Mouse (Mus musculus) kidney, postnatal 14 days (tissue): ENCODE measurements around the gene Gm29609.

Experiments used
- DNase-seq: peaks from one replicate; pipeline ENCODE4 v3.0.0; 2022; ENCODE audit warnings: mixed read lengths

Gm29609 gene

DNA sequence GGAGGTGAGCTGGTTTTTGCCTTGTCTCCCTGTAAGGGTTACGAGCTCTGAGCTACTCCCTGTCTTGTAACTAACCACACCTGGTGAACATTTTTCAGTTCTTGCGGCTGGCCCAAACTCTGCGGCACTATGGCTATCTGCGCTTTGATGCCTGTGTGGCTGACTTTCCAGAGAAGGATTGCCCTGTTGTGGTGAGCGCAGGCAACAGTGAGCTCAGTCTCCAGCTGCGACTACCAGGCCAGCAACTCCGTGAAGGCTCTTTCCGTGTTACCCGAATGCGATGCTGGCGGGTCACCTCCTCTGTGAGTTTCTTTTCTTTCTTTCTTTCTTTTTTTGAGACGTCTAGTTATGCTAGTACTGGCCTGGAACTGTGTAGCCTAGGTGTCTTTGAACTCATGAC lies 17.4 kb upstream of the Gm29609 start:
- DNase-seq = no peak

- no peak for DNase-seq
These were observed 16.5 kb upstream of the Gm29609 start for GRCm38 (mm10) chr5:31196207-31196606.

DNA sequence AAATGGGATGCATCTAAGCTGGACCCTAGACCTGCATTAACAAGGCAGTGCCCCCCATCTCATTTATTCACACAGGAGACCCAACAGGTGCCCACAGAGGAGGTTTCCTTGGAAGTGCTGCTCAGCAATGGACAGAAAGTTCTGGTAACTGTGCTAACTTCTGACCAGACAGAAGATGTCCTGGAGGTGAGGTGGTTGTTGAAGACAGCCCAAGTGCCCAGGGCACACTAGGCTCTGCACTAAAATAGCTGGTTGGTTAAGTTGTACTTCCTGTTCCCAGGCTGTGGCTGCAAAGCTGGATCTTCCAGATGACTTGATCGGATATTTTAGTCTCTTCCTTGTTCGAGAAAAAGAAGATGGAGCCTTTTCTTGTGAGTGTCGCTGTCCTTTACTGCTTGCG lies 16.0 kb upstream of the Gm29609 start:
- DNase-seq = no peak

GRCm38 (mm10) chr5:31194486-31195485 lies 15.1 kb upstream of the Gm29609 start:
- no peak for DNase-seq

DNA sequence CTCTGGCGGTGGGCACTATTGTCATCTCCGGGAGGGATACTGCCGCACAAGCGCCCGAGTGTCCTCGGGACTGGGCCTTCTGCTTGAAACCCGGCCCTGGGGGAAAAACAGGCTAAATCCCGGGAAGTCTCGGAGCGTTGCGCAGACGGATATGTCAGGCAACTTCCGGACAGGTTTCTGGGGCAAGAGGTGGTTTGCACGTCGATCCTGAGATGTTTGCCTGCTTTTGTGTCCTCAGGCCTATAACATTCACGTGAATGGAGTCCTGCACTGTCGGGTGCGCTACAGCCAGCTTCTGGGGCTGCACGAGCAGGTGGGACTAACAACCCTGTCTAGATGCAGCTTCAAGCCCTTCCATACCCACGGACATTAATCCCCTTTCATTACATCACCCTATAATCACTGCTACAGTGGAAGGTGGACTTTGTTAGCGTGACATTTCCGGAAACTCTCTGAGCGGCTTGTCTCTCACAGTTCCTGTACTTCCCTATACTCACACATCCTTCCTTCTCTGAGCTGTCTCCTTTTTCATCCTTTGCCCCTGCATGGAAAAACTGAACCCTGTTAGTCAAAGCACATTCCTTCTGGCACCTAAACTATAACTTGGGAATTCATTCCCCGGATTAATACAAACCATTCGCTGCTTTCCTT lies 14.0 kb upstream of the Gm29609 start:
- no peak for DNase-seq

DNA sequence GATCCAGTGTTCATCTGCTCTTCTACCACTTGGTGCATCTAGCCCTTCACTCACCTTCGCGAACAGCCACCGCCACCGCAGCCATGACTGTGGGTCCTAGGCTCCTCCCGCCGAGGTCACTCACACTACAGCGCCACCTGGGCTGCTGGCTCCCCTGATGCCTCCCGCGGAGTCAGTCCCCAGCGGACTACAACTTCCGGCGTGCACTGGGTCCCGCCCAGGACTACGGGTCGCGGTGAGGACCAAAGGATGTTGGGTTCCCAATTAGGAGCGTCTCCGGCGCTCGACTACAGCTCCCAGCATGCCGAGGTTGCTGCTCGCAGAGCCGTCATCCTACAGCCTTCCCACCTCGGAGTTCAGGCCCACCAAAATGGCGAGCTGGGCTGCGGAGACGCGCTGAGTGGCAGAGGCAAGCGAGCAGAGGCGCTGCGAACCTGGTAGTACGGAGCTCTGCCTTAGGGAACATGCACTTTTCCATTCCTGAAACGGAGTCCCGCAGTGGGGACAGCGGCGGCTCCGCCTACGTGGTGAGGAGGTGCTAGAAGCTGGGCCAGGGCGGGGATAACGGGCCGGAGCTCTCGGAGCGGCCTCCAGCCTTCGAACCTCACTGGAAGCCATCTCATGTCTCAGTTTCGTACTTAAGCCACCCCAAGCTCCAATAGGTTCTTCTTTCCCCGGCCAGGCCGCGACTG lies 13.4 kb upstream of the Gm29609 start, which contains the start of the genes Snx17 and Eif2b4:
TSS of gene Snx17 (plus strand) at position 289 of the 692 bp plus-strand sequence.
TSS of gene Eif2b4 (minus strand) at position 492 of the 692 bp plus-strand sequence.
- DNase-seq = peak; percentile 99

DNA sequence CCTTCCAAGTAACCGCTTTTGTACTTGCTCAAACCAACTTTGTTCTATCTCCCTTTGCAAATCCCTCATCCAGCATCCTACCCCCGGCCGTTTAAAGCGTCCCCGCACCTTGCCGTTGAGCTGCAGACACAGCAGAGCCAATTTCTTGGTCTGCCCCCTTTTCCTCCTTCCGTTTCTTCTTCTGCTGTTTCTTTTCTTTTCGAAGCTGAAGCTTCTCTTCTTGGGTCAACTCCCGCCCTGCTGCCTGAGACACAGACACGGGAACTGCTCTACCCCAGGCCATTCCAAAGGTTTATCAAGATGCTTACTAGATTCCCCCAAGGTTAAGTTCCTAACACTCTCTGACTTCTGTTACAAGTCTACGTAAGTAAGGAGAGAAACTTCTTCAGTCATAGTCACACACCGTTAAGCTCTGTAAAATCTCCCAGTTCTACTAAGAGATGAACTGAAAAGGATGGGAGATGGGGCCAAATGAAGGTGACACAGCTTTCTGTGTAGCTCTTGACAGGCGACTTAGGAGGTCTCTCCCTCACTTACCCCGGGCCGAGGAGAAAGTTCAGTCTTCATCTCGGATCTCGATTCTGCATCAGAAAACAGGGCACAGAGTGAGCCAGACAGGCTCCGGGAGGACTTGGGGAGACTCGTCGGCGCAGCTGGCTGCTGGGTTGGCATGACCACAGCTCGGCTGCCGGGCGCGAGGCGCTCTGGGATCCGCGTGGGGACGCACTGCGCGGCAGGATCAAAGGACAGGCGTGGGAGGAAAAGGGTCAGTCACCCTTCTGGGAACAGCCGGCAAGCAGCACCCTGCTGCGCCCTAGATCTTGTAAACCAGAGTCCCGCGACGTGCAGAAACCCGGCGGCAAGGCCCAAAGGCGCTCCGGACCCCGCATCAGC lies 12.6 kb upstream of the Gm29609 start:
- no peak for DNase-seq

- DNase-seq = no peak
These were observed 10.5 kb upstream of the Gm29609 start for GRCm38 (mm10) chr5:31190201-31190600.

- DNase-seq = no peak
These were observed 8.6 kb upstream of the Gm29609 start for GRCm38 (mm10) chr5:31188223-31188840.

DNA sequence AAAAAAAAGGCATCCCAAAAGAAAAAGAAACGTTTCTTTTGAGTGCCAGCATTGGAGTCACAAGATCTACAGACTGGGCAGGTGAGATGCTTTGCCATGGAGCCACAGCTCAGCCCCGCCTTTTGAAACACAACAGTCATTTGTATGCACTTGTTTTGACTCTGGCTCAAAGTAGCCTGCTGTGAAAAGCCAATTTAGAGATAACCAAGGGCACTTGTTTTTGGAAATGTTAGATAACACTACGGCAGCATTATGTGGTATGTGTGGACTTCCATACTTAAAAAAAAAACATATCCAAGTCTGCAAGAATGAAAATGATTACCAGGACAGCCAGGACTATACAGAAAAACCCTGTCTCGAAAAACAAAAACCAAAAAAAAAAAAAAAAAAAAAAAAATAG lies 4.0 kb upstream of the Gm29609 start:
- DNase-seq = no peak

GRCm38 (mm10) chr5:31181183-31181770 lies 1.6 kb upstream of the Gm29609 start:
- DNase-seq = no peak

DNA sequence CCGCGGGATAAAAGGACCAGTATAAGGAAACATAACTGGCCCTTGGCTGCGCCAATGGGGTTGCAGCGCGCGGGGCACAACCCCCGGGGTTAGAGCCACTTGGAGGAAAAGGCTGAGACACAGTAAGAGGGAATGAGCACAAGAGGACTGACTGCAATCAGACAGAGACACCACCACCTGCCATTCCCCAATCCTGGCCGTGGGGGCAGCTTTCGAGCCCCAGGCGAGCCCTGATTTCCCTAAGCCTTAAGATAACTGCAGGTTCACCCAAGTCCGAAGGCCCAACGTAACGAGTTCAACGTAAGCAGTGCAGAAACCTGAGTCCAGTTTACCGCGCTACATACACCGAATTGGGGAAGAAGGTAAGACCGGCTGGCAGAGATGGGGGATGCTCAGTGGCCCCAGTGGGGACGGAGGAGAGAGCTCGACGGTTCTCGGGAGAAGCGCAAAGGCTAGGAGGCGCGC lies 378 bp downstream of the Gm29609 start:
- DNase-seq = no peak

DNA sequence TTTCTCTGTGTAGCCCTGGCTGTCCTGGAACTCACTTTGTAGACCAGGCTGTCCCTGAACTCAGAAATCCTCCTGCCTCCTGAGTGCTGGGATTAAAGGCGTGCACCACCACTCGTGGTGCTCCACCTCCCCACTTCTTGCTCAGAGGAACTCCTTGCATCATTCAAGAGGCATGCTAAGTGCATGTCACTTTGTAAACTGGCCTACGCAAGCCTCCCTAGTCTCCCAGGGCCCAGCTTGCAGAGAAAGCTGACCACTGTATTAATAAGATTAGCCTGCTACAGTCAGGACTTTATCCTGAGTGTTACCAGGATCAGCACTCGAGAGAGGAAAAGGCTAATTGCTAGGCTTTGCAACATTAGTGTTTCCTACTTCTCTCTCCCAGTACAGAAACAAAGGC lies 11.1 kb downstream of the Gm29609 start:
- no peak for DNase-seq

GRCm38 (mm10) chr5:31164878-31165277 lies 14.8 kb downstream of the Gm29609 start:
- DNase-seq = no peak

DNA sequence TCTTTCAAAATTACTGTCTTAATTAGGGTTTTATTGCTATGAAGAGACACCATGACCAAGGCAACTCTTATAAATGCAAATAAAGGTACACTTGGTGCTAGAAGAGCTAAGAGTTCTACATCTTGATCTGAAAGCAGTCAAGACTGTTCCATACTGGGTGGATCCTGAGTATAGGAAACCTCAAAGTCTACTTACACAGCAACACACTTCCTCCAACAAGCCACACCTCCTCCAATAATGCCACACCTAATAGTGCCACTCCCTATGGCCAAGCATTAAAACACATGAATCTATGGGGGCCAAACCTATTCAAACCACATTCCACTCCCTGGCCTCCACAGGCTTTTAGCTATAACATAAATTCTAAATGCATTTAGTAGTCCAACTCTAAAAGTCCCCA lies 17.2 kb downstream of the Gm29609 start:
- no peak for DNase-seq

DNA sequence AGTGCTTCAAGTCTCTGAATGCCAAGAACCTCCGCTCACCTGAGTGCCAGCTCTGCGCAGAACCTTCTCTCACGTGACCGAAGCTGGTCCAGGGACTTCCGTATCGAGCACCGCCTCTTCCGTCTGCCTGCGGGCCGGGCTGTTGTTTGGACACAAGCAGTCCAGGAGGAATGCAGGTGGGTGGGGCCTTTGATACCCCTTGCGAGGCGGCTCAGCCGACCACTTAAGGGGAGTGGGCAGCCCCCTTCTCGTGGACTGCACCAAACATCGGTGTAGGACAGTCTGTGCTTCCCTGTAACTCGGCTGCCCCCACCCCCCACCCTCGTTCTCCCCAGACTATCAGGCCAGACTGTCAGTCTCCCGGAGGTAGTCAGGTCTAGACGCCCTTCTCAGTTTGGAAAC lies 25.6 kb downstream of the Gm29609 start, which contains the start of gene Mpv17:
TSS of gene Mpv17 (minus strand) at position 100 of the 402 bp plus-strand sequence.
- peak; percentile 91 for DNase-seq

DNA sequence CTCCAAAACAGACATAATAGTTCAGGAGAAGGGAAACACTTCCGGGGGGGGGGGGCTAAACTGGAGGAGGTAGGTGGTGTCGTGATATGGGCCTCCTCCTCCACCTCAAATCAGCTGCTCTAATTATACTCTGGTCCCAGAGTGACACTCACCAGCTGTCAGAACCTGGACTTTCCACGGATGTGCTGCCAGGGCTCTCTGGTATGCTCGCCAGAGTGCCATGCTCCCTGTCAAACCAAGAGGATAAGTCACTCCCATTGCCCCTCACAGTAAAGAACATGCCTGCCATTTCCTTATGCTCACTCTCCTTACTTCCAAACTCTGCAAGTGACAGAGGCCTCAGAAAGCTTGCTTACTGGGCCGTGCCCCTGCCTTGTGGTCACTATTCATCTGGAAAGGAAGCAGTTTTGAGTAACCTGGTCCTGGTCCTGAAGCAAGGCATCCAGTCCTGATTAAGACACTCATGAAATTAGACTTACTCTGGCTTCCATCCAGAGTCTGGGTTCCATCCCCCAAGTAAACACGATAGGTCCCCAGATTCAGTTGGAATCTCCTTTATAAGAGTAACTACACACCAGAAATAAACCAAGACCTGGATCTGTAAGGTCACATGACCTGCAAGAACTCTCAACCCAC lies 26.1 kb downstream of the Gm29609 start:
- no peak for DNase-seq

- no peak for DNase-seq
These were observed 28.0 kb downstream of the Gm29609 start for GRCm38 (mm10) chr5:31151746-31152145.

DNA sequence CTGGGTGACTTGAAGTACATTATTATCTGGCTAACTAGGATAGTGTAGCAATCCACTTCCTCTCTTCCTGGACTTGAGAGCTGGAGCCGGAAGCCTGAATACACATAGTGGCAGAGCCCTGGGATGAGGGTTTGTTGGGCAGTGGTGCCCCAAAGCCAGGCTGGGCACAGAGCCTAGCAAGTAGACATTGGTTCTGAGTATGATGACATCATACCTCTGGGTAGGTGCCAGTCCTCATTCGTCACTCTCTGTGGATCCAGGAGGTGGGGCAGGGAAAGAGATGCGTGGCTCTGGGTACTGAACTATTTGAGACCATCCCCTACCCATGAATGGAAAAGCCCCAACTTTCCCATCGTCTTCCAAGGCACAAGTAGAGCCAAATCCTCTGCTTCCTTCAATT lies 29.9 kb downstream of the Gm29609 start:
- DNase-seq = no peak

GRCm38 (mm10) chr5:31138968-31139425 lies 40.7 kb downstream of the Gm29609 start:
- peak; percentile 27 for DNase-seq
